Mouse (Mus musculus) retina, postnatal 1 day (tissue): ENCODE results near the gene Vegfc.

ENCODE experiments used
- DNase-seq: peaks from one replicate; pipeline ENCODE4 v3.0.0-alpha.2; 2012

The Vegfc gene

DNA sequence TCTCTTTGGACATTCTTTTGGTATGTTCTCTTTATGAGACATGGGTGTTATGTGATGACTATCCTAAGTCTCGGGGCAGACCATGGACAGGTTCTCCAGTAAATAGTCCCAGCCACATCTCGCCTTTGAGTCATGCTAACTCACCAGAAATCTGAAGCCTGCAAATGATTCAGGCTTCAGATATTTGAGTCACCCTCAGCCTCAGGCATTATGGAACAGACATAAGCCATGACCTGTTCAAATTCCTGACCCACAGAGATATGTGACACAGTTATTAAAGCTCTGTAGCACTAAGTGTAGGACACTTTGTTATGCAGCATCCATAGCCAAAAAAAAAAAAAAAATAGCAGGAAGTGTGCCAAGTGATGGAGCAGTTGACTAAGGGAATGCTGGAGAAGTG lies 138.8 kb downstream of the Vegfc start:
- DNase-seq, result no peak

DNA sequence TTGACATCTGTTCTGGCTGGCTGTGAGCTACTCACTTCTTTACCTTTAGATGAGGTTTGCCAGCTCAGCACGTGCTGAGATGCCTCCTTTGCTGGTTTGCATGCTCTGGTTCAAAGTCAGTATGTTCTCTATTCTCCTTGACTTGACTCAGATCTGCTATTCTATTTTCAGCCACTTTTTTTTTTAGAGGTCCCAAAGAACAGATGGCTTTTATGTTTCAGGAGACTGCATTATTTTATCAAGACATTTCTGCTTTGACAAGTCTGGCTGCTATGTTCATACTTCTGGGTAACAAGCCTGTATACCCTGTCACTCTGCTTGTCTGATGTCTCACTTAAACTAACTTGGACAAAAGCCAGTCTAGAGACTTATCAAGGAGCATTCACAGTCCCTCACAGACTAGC lies 151.4 kb downstream of the Vegfc start:
- DNase-seq, result no peak

DNA sequence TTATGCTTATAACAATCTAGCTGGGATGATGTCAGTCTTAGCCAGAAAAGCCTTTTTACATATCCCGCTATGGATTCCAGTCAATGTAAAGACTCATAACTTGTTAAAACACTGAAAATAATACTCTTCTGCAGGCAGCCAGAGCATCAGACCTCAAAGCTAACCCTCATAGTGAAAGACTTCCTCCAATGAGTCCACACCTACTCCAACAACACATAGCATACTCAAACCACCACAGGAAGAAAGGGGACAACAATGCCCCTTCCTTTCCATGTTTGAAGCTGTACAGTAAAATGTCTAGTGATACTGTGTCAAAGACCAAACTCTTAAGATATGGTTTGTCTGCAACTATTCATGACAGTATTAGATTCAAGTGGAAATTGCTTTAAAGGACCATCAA lies 153.2 kb downstream of the Vegfc start:
- no peak for DNase-seq

DNA sequence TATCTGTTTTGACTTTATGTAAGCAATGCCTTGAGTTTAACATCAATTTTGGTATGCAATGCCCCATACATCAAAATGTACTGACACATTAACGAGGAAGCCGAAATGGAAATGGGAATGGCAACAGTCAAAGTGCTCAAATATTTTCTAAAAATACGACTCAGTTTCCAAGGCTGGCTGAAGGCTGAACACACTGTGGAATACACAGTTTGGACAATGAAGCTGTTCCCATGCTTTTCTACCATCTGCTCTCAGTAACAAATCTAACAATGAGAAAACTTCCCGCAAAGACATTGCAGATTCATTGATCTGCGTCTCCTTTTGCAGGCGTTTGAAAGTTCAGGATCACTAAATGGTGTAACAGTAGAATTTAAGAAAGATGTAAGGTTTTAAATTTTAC lies 155.9 kb downstream of the Vegfc start:
- DNase-seq, result no peak
